Mouse (Mus musculus) retina, embryonic 14.5 days (tissue): Measurements from ENCODE around the gene Pinlyp.

ENCODE experiments used
- DNase-seq: peaks from one replicate; pipeline ENCODE4 v3.0.0-alpha.2; 2015; ENCODE audit warnings: low spot score

Pinlyp gene

GRCm38 (mm10) chr7:24546068-24546614 is at the start of gene Pinlyp, which contains the start of gene Xrcc1:
Pinlyp (minus strand) TSS chr7:24546118.
Xrcc1 (plus strand) TSS chr7:24546289.
- no peak for DNase-seq

- no peak for DNase-seq
These were observed 49.5 kb upstream of the Pinlyp start for GRCm38 (mm10) chr7:24595464-24595863.

GRCm38 (mm10) chr7:24594309-24594803 is 48.4 kb upstream of the Pinlyp start:
- DNase-seq: no peak

- DNase-seq: peak; percentile 77
These were observed 47.8 kb upstream of the Pinlyp start for GRCm38 (mm10) chr7:24593621-24594308.

GRCm38 (mm10) chr7:24592781-24593180 is 46.9 kb upstream of the Pinlyp start:
- no peak for DNase-seq

- no peak for DNase-seq
These were observed 46.2 kb upstream of the Pinlyp start for GRCm38 (mm10) chr7:24592163-24592562.

- no peak for DNase-seq
These were observed 45.8 kb upstream of the Pinlyp start for GRCm38 (mm10) chr7:24591735-24592134.

DNA sequence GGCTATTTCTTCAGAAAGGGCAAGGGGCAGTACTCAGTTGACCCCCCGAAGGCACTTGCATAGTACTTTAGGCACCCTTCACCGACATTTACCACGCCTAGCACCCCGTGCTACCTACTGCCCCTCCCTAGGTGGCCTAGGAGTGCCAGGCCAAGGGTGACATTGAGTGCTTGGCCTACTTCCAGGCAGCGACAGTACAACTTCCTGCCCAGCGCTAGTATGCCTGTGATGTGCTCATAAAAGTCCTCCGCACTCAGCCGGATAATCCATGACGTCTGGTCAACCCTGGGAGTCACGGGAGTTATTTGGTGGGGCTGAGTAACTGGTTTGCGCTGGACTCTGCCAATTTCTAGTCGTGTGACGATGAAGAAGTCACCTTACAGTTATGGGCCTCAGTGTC is 42.4 kb upstream of the Pinlyp start:
- DNase-seq: no peak

DNA sequence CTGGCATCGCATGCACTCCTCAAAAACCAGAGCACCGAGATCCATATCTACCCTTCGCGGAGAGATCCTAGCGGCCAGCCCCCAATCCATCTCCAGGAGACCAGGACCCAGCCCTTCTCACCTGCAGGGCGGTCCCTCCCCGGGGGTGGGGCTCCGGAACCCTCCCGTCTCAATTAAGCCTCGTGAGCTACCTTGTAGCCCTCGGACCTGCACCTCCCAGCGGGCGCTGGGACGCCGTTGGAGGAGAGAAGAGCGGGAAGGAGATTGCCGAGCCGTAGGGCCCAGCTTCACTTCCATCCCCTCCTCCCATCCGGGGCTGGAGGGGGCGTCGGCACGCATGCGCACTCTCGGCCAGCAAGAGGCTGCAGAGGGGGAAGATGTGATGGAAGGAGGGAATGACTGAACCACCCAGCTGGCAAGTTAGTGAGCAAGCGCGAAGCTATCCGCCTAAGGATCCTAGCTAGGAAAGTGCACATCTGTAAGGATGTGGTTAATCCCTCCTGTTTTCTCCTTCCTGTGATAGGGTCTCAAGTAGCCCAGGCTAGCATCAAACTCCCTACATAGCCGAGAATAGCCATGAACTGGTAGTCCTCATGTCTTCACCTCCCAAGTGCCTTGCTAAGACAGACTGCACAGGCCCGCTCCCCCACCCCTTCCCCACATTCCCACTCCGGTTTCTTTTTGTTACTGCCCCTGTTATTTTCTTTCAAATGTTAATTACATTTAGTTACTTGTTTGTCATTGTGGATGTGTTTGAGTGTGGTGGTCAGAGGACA is 41.6 kb upstream of the Pinlyp start, which contains the start of the genes Ethe1 and Zfp575:
Gene Ethe1 (plus strand): TSS at position 214 of the 776 bp plus-strand sequence.
Gene Zfp575 (minus strand): TSS at position 312 of the 776 bp plus-strand sequence.
- DNase-seq: peak; percentile 77

GRCm38 (mm10) chr7:24586828-24587227 is 40.9 kb upstream of the Pinlyp start:
- DNase-seq: peak; percentile 37

- DNase-seq: no peak
These were observed 40.1 kb upstream of the Pinlyp start for GRCm38 (mm10) chr7:24585995-24586394.

GRCm38 (mm10) chr7:24584876-24585275 is 39.0 kb upstream of the Pinlyp start:
- no peak for DNase-seq

GRCm38 (mm10) chr7:24577811-24578210 is 31.9 kb upstream of the Pinlyp start:
- DNase-seq: no peak

DNA sequence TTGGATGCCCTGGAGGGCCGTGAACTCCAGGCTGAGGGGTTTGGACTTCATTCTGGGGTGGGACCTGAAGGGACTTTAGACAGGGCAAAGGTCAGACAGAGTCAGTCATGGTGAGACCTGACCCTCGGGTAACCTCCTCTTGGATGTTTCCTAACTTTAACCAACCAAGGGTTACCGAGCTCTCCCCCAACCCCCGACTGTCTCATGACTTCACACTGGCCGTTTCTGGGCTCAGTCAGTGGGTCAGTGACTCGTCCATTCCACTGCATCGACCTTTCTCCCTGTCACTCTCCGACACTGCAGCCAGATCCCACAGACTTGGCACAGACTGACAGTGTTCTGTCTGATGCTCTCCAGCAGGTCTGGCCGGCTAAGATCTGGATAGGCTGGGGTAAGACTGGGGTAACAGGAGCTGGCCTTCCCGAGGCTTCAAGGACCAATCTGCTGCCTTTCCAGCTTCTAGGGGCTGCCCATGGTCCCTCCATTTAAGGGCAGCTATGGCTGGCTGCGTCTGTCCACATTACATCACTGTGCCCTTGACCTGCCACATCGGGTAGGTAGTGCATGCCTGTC is 28.4 kb upstream of the Pinlyp start:
- DNase-seq: no peak

DNA sequence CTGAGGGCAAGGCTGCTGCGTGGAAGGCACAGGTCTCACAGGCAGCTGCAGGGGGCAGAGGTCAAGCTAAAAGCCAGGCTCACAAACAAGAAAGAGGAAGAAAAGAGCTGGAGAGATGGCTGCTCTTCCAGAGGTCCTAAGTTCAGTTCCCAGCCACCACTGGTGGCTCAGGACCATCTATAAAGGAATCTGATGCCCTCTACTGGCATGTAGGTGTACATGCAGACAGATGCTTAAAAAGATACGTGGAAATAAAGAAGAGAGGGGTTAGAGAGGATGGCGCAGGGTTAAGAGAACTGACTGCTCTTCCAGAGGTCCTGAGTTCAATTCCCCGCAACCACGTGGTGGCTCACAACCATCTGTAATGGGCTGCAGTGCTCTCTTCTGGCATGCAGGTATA is 26.5 kb upstream of the Pinlyp start:
- peak; percentile 44 for DNase-seq

GRCm38 (mm10) chr7:24571071-24571470 is 25.2 kb upstream of the Pinlyp start:
- no peak for DNase-seq

GRCm38 (mm10) chr7:24568512-24568911 is 22.6 kb upstream of the Pinlyp start:
- DNase-seq: no peak

DNA sequence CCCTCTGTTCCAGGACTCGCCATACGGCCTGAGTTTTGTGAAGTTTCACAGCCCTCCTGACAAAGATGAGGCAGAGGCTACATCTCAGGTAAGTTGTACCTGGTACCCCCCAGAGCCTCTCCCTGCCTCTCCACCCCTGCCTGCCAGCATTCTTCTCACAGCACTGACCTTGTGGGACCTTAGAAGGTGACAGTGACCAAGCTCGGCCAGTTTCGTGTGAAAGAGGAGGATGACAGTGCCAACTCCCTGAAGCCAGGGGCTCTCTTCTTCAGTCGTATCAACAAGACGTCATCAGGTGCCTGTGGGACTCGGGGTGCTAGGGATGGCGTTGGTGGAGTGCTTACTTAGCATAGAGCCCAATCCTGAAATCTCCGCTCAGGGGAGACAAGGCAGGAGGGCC is 20.3 kb upstream of the Pinlyp start:
- no peak for DNase-seq

DNA sequence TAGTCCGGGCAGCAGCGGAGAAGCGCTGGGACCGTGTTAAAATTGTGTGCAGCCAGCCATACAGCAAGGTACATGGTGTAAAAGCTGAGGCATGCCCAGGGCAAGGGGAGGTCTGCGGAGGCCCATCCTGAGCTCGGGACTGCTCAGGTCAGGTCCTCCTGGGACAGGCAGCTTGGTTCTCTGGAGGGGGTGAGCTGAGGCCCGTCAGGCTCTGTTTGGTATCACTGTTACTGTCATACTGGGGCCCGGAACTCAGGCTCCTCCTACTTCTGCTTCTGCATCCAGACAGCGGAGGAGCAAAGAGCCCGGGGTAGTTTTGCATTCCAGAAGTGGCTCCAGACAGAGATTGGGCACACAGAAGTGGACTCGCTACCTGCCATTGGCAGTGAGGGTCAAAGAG is 19.7 kb upstream of the Pinlyp start:
- no peak for DNase-seq

GRCm38 (mm10) chr7:24564607-24565265 is 18.8 kb upstream of the Pinlyp start:
- peak; percentile 86 for DNase-seq

- DNase-seq: no peak
These were observed 17.9 kb upstream of the Pinlyp start for GRCm38 (mm10) chr7:24563837-24564206.
